Mouse (Mus musculus) embryonic facial prominence, embryonic 14.5 days (tissue): Measurements from ENCODE around the gene Fcgbp. TPM values are rescaled to one million over a fixed set of nuclear protein-coding genes. Genes with fewer than 3 reads are reported as not detected.

Experiments used
- ATAC-seq: fragments of 200-750 bp; cut with Nextera tagmentation; 2 replicates; pipeline ENCODE4 v1.8.0; 2017; ENCODE audit warnings: low read depth, moderate number of reproducible peaks, moderate TSS enrichment
- DNase-seq: peaks from one replicate; pipeline ENCODE4 v3.0.0-alpha.2; 2015; ENCODE audit warnings: low spot score
- H3K27ac ChIP-seq: fragments of 300-500 bp; sonication (generic); replicated peaks from 2 replicates; pipeline ENCODE4 v1.5.1; 2014; ENCODE audit warnings: low read depth, mild to moderate bottlenecking, low read length, moderate library complexity
- H3K27me3 ChIP-seq: fragments of 300-500 bp; sonication (generic); replicated peaks from 2 replicates; pipeline ENCODE4 v1.6.1; 2014; ENCODE audit warnings: low read length; ENCODE audit not compliant: control insufficient read depth, insufficient read depth
- H3K36me3 ChIP-seq: fragments of 300-500 bp; sonication (generic); 2 replicates; pipeline ENCODE4 v1.6.1; 2014; ENCODE audit warnings: low read length, mixed read lengths; ENCODE audit not compliant: control insufficient read depth, insufficient read depth
- H3K4me1 ChIP-seq: fragments of 300-500 bp; sonication (generic); 2 replicates; pipeline ENCODE4 v1.6.1; 2014; ENCODE audit warnings: antibody characterized with exemption, low read length; ENCODE audit not compliant: control insufficient read depth, insufficient read depth
- H3K4me2 ChIP-seq: fragments of 300-500 bp; sonication (generic); 2 replicates; pipeline ENCODE4 v1.6.1; 2014; ENCODE audit warnings: low read depth, mild to moderate bottlenecking, low read length, moderate library complexity, mixed read lengths
- H3K4me3 ChIP-seq: fragments of 300-500 bp; sonication (generic); 2 replicates; pipeline ENCODE4 v1.5.1; 2014; ENCODE audit warnings: low read depth, mild to moderate bottlenecking, low read length
- H3K9ac ChIP-seq: fragments of 300-500 bp; sonication (generic); 2 replicates; pipeline ENCODE4 v1.6.1; 2014; ENCODE audit warnings: low read depth, mild to moderate bottlenecking, low read length, moderate library complexity, mixed read lengths
- H3K9me3 ChIP-seq: fragments of 300-500 bp; sonication (generic); 2 replicates; pipeline ENCODE4 v1.6.1; 2016; ENCODE audit warnings: low read length; ENCODE audit not compliant: control insufficient read depth
- WGBS: fragments of 180-500 bp; shearing (Covaris S2); extraction: QIAGEN DNeasy Blood & Tissue Kit; methylation state at CpG from one replicate; pipeline ENCODE4 v1.1.7; 2014; 5-methylcytosine and 5-hydroxymethylcytosine counted together
- polyA plus RNA-seq: library from polyadenylated mRNA; unstranded; fragments of >200 nt; fragmentation: Nextera tagmentation; extraction: Ambion mirVana; gene quantifications from 2 replicates; pipeline ENCODE4 v1.2.1, GENCODE M21; 2014

Fcgbp gene
- polyA plus RNA-seq, 1 experiment from 2014 or later: 0.58 TPM

GRCm38 (mm10) chr7:28159893-28160292 lies 88.9 kb downstream of the Fcgbp start:
- ATAC-seq: no peak
- H3K4me2 ChIP-seq: no peak overlapping the region
- H3K27ac ChIP-seq: no peak overlapping the region
- no peaks in the 10 kb centered on the region for H3K4me1 ChIP-seq
- H3K27me3 ChIP-seq: no peaks in the 10 kb centered on the region
- H3K36me3 ChIP-seq: no peaks in the 10 kb centered on the region
- no peak overlapping the region for H3K9ac ChIP-seq
- DNase-seq: no peak
- H3K4me3 ChIP-seq: no peak overlapping the region
- no peaks in the 10 kb centered on the region for H3K9me3 ChIP-seq
- whole genome bisulfite sequencing: 88% methylated on average over 3 of the region's 3 CpGs

GRCm38 (mm10) chr7:28161163-28161749 lies 90.2 kb downstream of the Fcgbp start:
- no peaks in the 10 kb centered on the region for H3K27me3 ChIP-seq
- no peak overlapping the region for H3K27ac ChIP-seq
- H3K36me3 ChIP-seq: no peaks in the 10 kb centered on the region
- no peaks in the 10 kb centered on the region for H3K4me1 ChIP-seq
- H3K4me2 ChIP-seq: no peak overlapping the region
- ATAC-seq (no peak), DNase-seq (no peak)
- 54% methylated on average over 9 of the region's 9 CpGs for WGBS
- H3K9me3 ChIP-seq: 0 out of 2 replicates have a peak, but pooled peaks cover 6% of the 10 kb centered on the region
- H3K9ac ChIP-seq: no peak overlapping the region
- no peak overlapping the region for H3K4me3 ChIP-seq

- H3K36me3 ChIP-seq: no peaks in the 10 kb centered on the region
- H3K9ac ChIP-seq: no peak overlapping the region
- 82% methylated on average over 6 of the region's 6 CpGs for WGBS
- ATAC-seq (no peak), DNase-seq (no peak)
- no peaks in the 10 kb centered on the region for H3K27me3 ChIP-seq
- no peak overlapping the region for H3K4me3 ChIP-seq
- no peak overlapping the region for H3K4me2 ChIP-seq
- H3K4me1 ChIP-seq: peaks cover 2% of the 10 kb centered on the region; the same call in 1 of the 2 replicates
- H3K27ac ChIP-seq: no peak overlapping the region
- H3K9me3 ChIP-seq: 0 out of 2 replicates have a peak, but pooled peaks cover 6% of the 10 kb centered on the region
These were observed 94.4 kb downstream of the Fcgbp start for GRCm38 (mm10) chr7:28165406-28165805.

GRCm38 (mm10) chr7:28168320-28169115 lies 97.5 kb downstream of the Fcgbp start:
- H3K36me3 ChIP-seq: no peaks in the 10 kb centered on the region
- H3K9me3 ChIP-seq: 0 out of 2 replicates have a peak, but pooled peaks cover 6% of the 10 kb centered on the region
- H3K27ac ChIP-seq: peak overlapping the region; percentile 89
- H3K4me2 ChIP-seq: peak overlapping the region; percentile 76
- no peaks in the 10 kb centered on the region for H3K27me3 ChIP-seq
- peaks cover 10% of the 10 kb centered on the region for H3K4me1 ChIP-seq
- 10% methylated on average over 9 of the region's 9 CpGs for whole genome bisulfite sequencing
- H3K9ac ChIP-seq: peak overlapping the region; percentile 88
- peak overlapping the region; percentile 85 for H3K4me3 ChIP-seq
- DNase-seq (peak; percentile 84), ATAC-seq (peak; percentile 27; the same call in 1 of the 2 replicates)

GRCm38 (mm10) chr7:28169489-28170422 lies 98.7 kb downstream of the Fcgbp start, which contains the start of gene Fbl:
TSS of gene Fbl (plus strand) at chr7:28169710.
- H3K9ac ChIP-seq: peak within 1 kb of the TSS; percentile 88
- peaks cover 10% of the 10 kb centered on the region for H3K4me1 ChIP-seq
- H3K4me3 ChIP-seq: peak within 1 kb of the TSS; percentile 85
- ATAC-seq (peak; percentile 94), DNase-seq (peak; percentile 97)
- WGBS: under 1% methylated on average over 55 of the region's 80 CpGs
- H3K36me3 ChIP-seq: peaks cover under 1% of the 10 kb centered on the region; the same call in 1 of the 2 replicates
- 0 out of 2 replicates have a peak, but pooled peaks cover 6% of the 10 kb centered on the region for H3K9me3 ChIP-seq
- peak within 1 kb of the TSS; percentile 89 for H3K27ac ChIP-seq
- peak within 1 kb of the TSS; percentile 76 for H3K4me2 ChIP-seq
- H3K27me3 ChIP-seq: no peaks in the 10 kb centered on the region

Other genes with a start within 250 kb of the Fcgbp start
- 8.4 and 9.6 TPM in 2 replicates for gene Zfp59, start 232.6 kb upstream of the Fcgbp start, polyA plus RNA-seq
- 3.1 and 3.2 TPM in 2 replicates for gene Zfp607a, start 213.7 kb upstream of the Fcgbp start, polyA plus RNA-seq
- 8.0 and 8.3 TPM in 2 replicates for gene Zfp974, start 141.8 kb upstream of the Fcgbp start, polyA plus RNA-seq
- gene Zfp780b, start 92.1 kb upstream of the Fcgbp start, polyA plus RNA-seq: 10.5 and 10.9 TPM in 2 replicates
- gene Zfp850, start 57.1 kb upstream of the Fcgbp start, polyA plus RNA-seq: 4.6 and 4.9 TPM in 2 replicates
- gene Psmc4, start 21.1 kb upstream of the Fcgbp start, polyA plus RNA-seq: 247 and 269 TPM in 2 replicates
- 0.01 TPM in 1 of 2 replicates, not detected in the other for gene 9530053A07Rik, start 58.2 kb downstream of the Fcgbp start, polyA plus RNA-seq
- gene Fbl, start 98.5 kb downstream of the Fcgbp start, polyA plus RNA-seq: 42.4 and 46.5 TPM in 2 replicates
- gene Dyrk1b, start 108.2 kb downstream of the Fcgbp start, polyA plus RNA-seq: 12.2 and 13.5 TPM in 2 replicates
- 4.9 and 6.3 TPM in 2 replicates for gene Eid2, start 196.6 kb downstream of the Fcgbp start, polyA plus RNA-seq
- 13.4 TPM in 2 replicates for gene Eid2b, start 206.5 kb downstream of the Fcgbp start, polyA plus RNA-seq
- 0.42 TPM in 1 of 2 replicates, not detected in the other for gene Selenov, start 219.9 kb downstream of the Fcgbp start, polyA plus RNA-seq
- 0.90 and 2.1 TPM in 2 replicates for gene Dll3, start 231.0 kb downstream of the Fcgbp start, polyA plus RNA-seq
- 124 and 134 TPM in 2 replicates for gene Timm50, start 240.8 kb downstream of the Fcgbp start, polyA plus RNA-seq